Mouse (Mus musculus) olfactory bulb, adult 2 months (tissue): ENCODE measurements at regions not wholly inside any gene's neighbourhood (a gene's known extent, or its start where the extent isn't known, plus 50 kb on each side); places are given as distances from the start of the nearest gene placed in this dataset.

Experiments
- H3K27ac ChIP-seq: fragments of 200-500 bp; 2 replicates; pipeline ENCODE4 v1.5.1; 2012; ENCODE audit warnings: low read depth, low read length; ENCODE audit not compliant: insufficient read depth
- H3K4me1 ChIP-seq: fragments of 200-500 bp; 2 replicates; pipeline ENCODE4 v1.6.1; 2012; ENCODE audit warnings: low read length; ENCODE audit not compliant: control insufficient read depth, insufficient read depth
- H3K4me3 ChIP-seq: fragments of 200-500 bp; 2 replicates; pipeline ENCODE4 v1.5.1; 2012; ENCODE audit warnings: mild to moderate bottlenecking, low read depth, low read length, moderate library complexity; ENCODE audit not compliant: insufficient read depth
- CTCF ChIP-seq: fragments of 200-500 bp; IDR thresholded peaks from 2 replicates; pipeline ENCODE4 v1.5.1; 2012; ENCODE audit warnings: low read depth, mild to moderate bottlenecking, low read length, moderate library complexity; ENCODE audit not compliant: insufficient read depth
- POLR2A ChIP-seq: fragments of 200-500 bp; IDR thresholded peaks from 2 replicates; pipeline ENCODE4 v1.6.1; 2012; ENCODE audit warnings: mild to moderate bottlenecking, low read depth, low read length, moderate library complexity; ENCODE audit not compliant: insufficient read depth
- WGBS: fragments of 180-500 bp; shearing (Covaris S2); methylation state at CpG from one replicate; pipeline ENCODE4 v1.1.7; 2018; 5-methylcytosine and 5-hydroxymethylcytosine counted together

GRCm38 (mm10) chr2:78053910-78054309 lies 107.7 kb upstream of the Cwc22 start:
- Histone ChIP-seq H3K4me3 (no peak overlapping the region), H3K4me1 (peaks cover 2% of the 10 kb centered on the region; the same call in 1 of the 2 replicates), H3K27ac (no peak overlapping the region)
- 85% methylated on average over 3 of the region's 3 CpGs for WGBS
- TF ChIP-seq CTCF (no peak), POLR2A (no peak)

DNA sequence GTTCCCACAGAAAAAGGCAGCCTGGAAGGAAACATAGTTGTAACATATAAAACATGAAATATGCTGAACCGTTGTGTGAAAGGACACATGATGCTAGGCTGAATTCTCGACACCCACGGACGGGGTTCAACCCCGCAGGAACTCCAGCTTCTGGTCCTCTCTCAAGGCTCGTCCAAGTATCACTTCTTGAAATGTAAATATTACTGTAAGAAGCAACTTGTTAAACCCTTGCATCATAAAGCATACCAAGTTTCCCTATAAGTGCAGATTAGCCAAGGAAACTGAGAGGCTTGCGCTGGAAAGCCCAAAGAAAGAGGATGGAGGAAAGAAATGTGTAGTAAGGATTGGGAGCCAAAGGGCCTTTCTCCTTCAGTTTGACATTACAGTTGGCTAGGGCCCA lies 104.4 kb upstream of the Cwc22 start:
- TF ChIP-seq CTCF (no peak), POLR2A (no peak)
- no peak overlapping the region for H3K4me3 ChIP-seq

DNA sequence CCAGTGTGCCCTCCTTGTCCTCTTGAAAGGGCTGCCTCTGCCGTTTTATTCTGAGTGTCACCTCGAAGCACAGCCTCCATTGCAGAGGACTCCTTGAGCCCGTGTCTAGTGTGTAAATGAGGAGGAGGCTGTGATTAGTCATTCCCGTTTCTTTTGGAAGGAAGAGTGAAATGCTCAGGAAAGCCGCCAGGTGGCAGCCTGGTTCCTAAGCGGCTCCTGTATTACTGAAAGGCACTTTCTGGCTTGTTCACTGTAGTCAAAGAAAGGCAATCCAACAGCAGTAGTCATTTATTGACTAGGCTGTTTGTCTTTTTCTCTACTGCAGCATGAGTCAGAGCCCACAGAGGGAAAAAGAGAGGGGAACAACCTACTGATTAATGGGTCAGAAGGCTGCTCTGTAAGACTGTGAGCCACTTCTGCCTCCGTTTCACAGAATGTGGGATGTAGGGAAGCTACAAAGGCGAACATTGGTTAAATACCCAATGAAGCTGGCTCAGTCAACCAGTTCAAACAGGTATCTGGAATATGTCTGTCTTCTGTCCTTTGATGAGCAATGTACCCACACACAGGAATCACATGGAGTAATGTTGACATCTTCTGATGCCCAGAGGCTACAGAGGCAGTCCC lies 103.2 kb upstream of the Cwc22 start:
- no peak for TF ChIP-seq POLR2A
- 0 out of 2 replicates have a peak, but pooled peaks have one; percentile 25 for TF ChIP-seq CTCF
- H3K27ac ChIP-seq, result peak overlapping the region; percentile 83
- 9% methylated on average over 8 of the region's 8 CpGs for WGBS

More for the DNA sequence above, 104.4 kb upstream of the Cwc22 start:
- WGBS, result 95% methylated on average over 7 of the region's 7 CpGs
- no peak overlapping the region for H3K27ac ChIP-seq
- peaks cover 3% of the 10 kb centered on the region; the same call in 1 of the 2 replicates for H3K4me1 ChIP-seq

GRCm38 (mm10) chr2:78048706-78049055 lies 102.5 kb upstream of the Cwc22 start:
- peak overlapping the region; percentile 39 for H3K4me3 ChIP-seq
- peaks cover 3% of the 10 kb centered on the region; the same call in 1 of the 2 replicates for H3K4me1 ChIP-seq
- 20% methylated on average over 6 of the region's 6 CpGs for WGBS
- no peak for TF ChIP-seq POLR2A
- no peak for TF ChIP-seq CTCF
- peak overlapping the region; percentile 83; the same call in 1 of the 2 replicates for H3K27ac ChIP-seq

More for the DNA sequence above, 103.2 kb upstream of the Cwc22 start:
- peak overlapping the region; percentile 39 for H3K4me3 ChIP-seq
- peaks cover 3% of the 10 kb centered on the region; the same call in 1 of the 2 replicates for H3K4me1 ChIP-seq

DNA sequence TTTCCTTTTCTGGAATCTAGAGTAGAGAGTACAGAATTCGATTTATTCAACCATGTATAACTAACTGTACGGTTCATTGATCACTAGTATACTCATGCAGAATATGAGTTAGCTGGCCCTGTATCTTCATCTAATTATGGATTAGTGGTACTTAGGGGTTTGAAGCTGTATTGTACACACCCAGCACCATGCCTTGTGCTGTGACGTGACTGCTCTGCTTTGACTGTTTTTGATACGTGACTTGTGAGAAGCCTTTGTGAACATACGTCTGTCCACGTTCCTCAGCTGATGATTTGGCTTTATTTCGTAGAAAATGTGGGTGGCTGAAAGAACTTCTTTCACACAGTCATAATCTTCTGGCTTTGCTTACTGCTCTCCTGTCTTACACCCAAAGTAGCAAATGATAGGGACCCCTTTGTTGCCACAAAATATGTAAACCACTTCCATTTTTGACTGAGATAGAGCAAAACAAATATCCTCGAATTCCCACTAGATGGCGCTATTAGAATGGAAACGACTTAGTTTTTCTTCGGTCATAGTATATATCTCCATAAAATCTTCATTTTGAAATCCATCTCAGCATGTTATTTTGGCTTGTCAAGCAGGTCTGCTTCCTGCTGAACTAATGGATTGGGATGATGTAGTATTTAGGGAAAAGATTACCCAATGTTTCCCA lies 102.0 kb upstream of the Cwc22 start:
- 24% methylated on average over 11 of the region's 11 CpGs for WGBS
- Histone ChIP-seq H3K27ac (no peak overlapping the region), H3K4me3 (no peak overlapping the region), H3K4me1 (peaks cover 3% of the 10 kb centered on the region; the same call in 1 of the 2 replicates)
- TF ChIP-seq CTCF (no peak), POLR2A (no peak)

GRCm38 (mm10) chr2:78027319-78027718 lies 81.1 kb upstream of the Cwc22 start:
- H3K4me1 ChIP-seq, result no peaks in the 10 kb centered on the region
- no peak for TF ChIP-seq CTCF
- no peak for TF ChIP-seq POLR2A
- H3K27ac ChIP-seq, result no peak overlapping the region
- 80% methylated on average over 2 of the region's 2 CpGs for WGBS
- no peak overlapping the region for H3K4me3 ChIP-seq

DNA sequence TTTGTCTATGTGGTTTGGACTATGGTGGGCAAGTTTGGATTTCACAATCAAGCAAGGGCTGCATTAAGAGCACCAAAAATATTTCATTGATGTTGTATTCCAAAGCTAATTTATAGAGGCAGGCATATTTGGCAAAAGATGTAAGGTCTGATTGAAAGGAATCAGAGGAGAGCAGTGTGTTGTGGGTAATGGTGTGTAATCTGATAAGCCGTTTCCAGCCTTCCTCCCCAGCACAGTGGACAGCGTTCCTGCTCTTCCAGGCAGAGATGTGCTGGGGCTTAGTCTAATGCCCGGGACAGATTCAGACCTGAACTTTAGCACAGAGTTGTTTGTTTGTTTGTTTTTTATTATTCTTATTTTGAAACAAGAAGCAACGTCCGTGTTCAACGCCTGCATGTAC lies 80.6 kb upstream of the Cwc22 start:
- H3K27ac ChIP-seq, result no peak overlapping the region
- 79% methylated on average over 6 of the region's 6 CpGs for WGBS
- H3K4me1 ChIP-seq, result no peaks in the 10 kb centered on the region
- no peak overlapping the region for H3K4me3 ChIP-seq
- TF ChIP-seq POLR2A (no peak), CTCF (no peak)

DNA sequence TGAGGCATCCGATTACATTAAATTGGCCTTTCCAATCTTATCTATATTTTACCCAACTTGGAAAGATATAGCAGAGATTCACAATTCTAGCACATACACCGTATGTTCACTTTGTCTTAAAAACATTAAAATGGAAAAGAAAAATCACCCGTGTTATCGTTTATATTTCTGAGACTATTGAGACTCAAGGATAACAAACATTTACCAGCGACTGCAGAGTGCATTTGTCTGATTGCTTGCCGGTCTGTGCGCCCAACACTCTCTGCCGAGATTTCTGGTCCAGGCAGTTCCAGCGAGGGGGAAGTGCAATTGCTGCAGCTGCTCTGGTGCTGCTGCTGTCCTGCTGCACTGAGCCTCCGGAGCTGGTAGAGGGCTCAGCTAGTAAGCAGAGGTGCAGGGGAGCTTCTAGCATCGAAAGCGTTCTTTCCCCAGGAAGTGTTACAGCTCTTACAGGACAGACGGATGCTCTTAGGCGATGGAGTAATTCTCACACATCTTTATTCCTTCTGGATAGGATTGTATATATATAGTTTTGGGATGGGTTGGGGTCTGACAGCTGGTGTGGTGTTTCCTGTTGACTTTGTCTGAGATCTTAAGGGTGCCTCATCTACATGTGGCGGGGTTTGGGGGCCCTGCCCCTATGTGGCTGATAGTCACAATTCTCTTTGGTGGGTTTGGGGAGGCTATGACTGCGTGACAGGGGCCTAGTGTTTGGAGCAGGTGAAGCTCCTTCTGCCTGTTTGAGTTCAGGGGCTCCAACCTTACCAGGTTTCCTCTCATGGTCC lies 79.7 kb upstream of the Cwc22 start:
- Histone ChIP-seq H3K4me3 (no peak overlapping the region), H3K4me1 (no peaks in the 10 kb centered on the region), H3K27ac (no peak overlapping the region)
- WGBS, result 70% methylated on average over 16 of the region's 16 CpGs
- TF ChIP-seq POLR2A (no peak), CTCF (no peak)

- H3K4me3 ChIP-seq, result no peak overlapping the region
- WGBS, result 95% methylated on average over 1 of the region's 1 CpGs
- H3K27ac ChIP-seq, result no peak overlapping the region
- TF ChIP-seq CTCF, result no peak
- no peak for TF ChIP-seq POLR2A
- H3K4me1 ChIP-seq, result no peaks in the 10 kb centered on the region
These were observed 78.9 kb upstream of the Cwc22 start for GRCm38 (mm10) chr2:78024981-78025565.
